Mouse (Mus musculus): Measurements from ENCODE around the gene Cux2. TPM values are rescaled to one million over a fixed set of nuclear protein-coding genes. Genes with fewer than 3 reads are reported as not detected.

The Cux2 gene
- total and polyA plus RNA-seq, 3 experiments, result 1.4 to 3.5 TPM; not detected in 1

GRCm38 (mm10) chr5:122079796-122080195 lies 29.9 kb upstream of the Cux2 start:
- Histone ChIP-seq H3K4me1 (ENCODE audit: control insufficient read depth in 1 of 2, insufficient read depth in 2 of 2, low read length in 2 of 2) (no peaks in the 10 kb centered on the region), H3K9ac (ENCODE audit: control insufficient read depth, low read depth, low read length, poor library complexity, severe bottlenecking) (no peak overlapping the region), H3K27ac (ENCODE audit: control insufficient read depth, low read depth, low read length) (no peak overlapping the region), H3K79me2 (ENCODE audit: control insufficient read depth, insufficient read depth, low read length, poor library complexity) (no peaks in the 10 kb centered on the region), H3K27me3 (ENCODE audit: control insufficient read depth in 1 of 2, insufficient read depth in 2 of 2, low read length in 2 of 2) (no peaks in the 10 kb centered on the region; a peak in 1 of 4 replicates), H3K36me3 (ENCODE audit: control insufficient read depth in 1 of 2, insufficient read depth in 2 of 2, low read length in 2 of 2) (no peaks in the 10 kb centered on the region; a peak in 1 of 4 replicates), H3K4me3 (ENCODE audit: control insufficient read depth in 1 of 2, insufficient read depth in 1 of 2, low read depth in 2 of 2, low read length in 2 of 2) (no peak overlapping the region), H3K9me3 (replicated peaks; ENCODE audit: insufficient read depth, low read length) (no peaks in the 10 kb centered on the region)
- peak; percentile 49 for DNase-seq (ENCODE audit: low read depth, low spot score)
- no peak for TF ChIP-seq USF2 (IDR thresholded peaks at IDR 0.05; ENCODE audit: borderline replicate concordance in 1 of 2, insufficient read depth in 1 of 2, low read depth in 1 of 2, low read length in 2 of 2)
- peak; percentile 57 to 79 (median 68) for TF ChIP-seq CTCF (IDR thresholded peaks at IDR 0.05 in 2 of 3, conservative IDR thresholded peaks at IDR 0.05 in 1 of 3; ENCODE audit: control insufficient read depth in 1 of 3, insufficient read depth in 1 of 3, low read depth in 2 of 3, low read length in 3 of 3, poor library complexity in 1 of 3, severe bottlenecking in 1 of 3)
- TF ChIP-seq SIN3A (IDR thresholded peaks at IDR 0.05; ENCODE audit: low read length), result no peak
- TF ChIP-seq USF1 (IDR thresholded peaks at IDR 0.05; ENCODE audit: low read depth, low read length), result peak; percentile 17; the same call in 1 of the 2 replicates
- no peak for TF ChIP-seq UBTF (IDR thresholded peaks at IDR 0.05; ENCODE audit: borderline replicate concordance, insufficient read depth, low read depth, low read length)

DNA sequence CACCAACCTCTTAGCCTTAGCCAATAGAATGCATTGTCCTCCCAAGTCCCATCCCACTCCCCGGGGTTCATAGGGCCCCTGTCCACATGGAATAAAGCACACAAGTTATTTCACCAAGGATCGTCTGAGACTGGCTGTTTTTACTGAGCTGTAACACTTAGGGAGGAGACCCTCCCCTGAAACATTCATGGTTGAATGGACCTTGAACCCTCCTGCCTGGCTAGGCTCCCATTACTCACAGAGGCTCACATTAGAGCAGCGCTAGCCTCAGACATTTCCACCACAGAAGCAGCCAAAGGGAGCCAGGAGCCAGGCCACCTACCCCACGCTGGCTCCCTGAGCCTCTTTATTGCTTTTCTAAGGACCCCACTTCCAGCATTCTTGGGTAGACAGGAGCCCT lies 27.3 kb upstream of the Cux2 start:
- Histone ChIP-seq H3K79me2 (ENCODE audit: control insufficient read depth, insufficient read depth, low read length, poor library complexity) (no peaks in the 10 kb centered on the region), H3K4me3 (ENCODE audit: control insufficient read depth in 1 of 2, insufficient read depth in 1 of 2, low read depth in 2 of 2, low read length in 2 of 2) (no peak overlapping the region), H3K9me3 (replicated peaks; ENCODE audit: insufficient read depth, low read length) (no peaks in the 10 kb centered on the region), H3K9ac (ENCODE audit: control insufficient read depth, low read depth, low read length, poor library complexity, severe bottlenecking) (no peak overlapping the region), H3K27ac (ENCODE audit: control insufficient read depth, low read depth, low read length) (no peak overlapping the region), H3K36me3 (ENCODE audit: control insufficient read depth in 1 of 2, insufficient read depth in 2 of 2, low read length in 2 of 2) (no peaks in the 10 kb centered on the region), H3K4me1 (ENCODE audit: control insufficient read depth in 1 of 2, insufficient read depth in 2 of 2, low read length in 2 of 2) (no peaks in the 10 kb centered on the region), H3K27me3 (ENCODE audit: control insufficient read depth in 1 of 2, insufficient read depth in 2 of 2, low read length in 2 of 2) (peaks cover 3 to 5% of the 10 kb centered on the region in 2 experiments; a peak in 1 of 4 replicates)
- no peak for DNase-seq (ENCODE audit: low read depth, low spot score)
- TF ChIP-seq EP300 (IDR thresholded peaks at IDR 0.05; ENCODE audit: low read depth in 1 of 2, low read length in 2 of 2) (no peak), HCFC1 (IDR thresholded peaks at IDR 0.05; ENCODE audit: low read depth, low read length) (no peak), TCF12 (IDR thresholded peaks at IDR 0.05; ENCODE audit: low read depth, low read length) (no peak), MAZ (IDR thresholded peaks at IDR 0.05; ENCODE audit: low read depth, low read length) (no peak), BHLHE40 (IDR thresholded peaks at IDR 0.05; ENCODE audit: borderline replicate concordance, low read depth, low read length) (no peak), POLR2AphosphoS5 (IDR thresholded peaks at IDR 0.05; ENCODE audit: borderline replicate concordance, low read depth, low read length) (no peak), ETS1 (IDR thresholded peaks at IDR 0.05; ENCODE audit: low read depth, low read length) (no peak), RCOR1 (IDR thresholded peaks at IDR 0.05; ENCODE audit: low read depth, low read length) (no peak), ZMIZ1 (IDR thresholded peaks at IDR 0.05; ENCODE audit: low read depth, low read length) (no peak), MYC (IDR thresholded peaks at IDR 0.05; ENCODE audit: low read depth, low read length) (no peak), MAX (IDR thresholded peaks at IDR 0.05; ENCODE audit: low read length) (no peak), TAL1 (IDR thresholded peaks at IDR 0.05; ENCODE audit: low read length) (no peak), ELF1 (IDR thresholded peaks at IDR 0.05; ENCODE audit: low read depth, low read length) (no peak)
